Comparison of ENCODE assay signal across 1 mouse cellular context in the genomic region with DNA sequence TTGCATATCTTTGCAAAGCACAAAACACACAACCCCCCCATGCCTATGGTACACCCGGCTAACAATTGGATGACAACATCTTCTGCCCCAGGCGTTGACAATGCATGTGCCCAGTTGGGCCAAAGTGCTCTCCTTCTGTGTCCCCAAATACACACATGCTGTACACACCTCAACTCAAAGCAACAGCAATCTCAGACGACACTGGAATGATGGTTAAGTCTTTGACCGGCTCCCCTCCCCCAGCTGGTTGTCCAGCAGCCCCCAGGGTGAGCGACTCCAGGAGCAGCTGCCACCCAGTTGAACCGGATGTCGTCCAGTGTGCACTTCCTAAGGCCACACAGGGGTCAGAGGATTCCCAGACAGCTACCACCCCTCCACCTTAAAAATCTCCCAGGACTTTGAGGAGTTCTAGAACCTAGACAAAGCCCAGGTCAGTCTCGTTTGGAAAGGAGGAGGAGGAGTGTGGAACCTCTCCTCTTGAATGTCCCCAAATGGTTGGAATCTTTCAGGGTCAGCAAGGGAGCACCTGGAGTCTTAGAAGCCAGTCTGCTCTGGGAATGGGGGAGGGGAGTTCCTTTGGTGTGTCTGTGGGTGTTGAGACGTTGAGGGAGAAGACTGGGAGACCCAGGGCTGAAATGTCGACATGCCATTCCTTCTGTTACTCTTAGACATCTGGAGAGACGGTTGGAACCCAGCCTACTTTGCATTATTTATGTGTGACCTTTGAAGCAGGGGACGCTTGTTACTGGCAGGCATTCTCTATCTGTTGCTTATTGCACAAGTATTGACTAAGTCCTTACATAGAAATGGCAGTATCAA.
TF ChIP-seq lines count a peak whose summit lies in the region.

No protein-coding gene starts in this region.

TF ChIP-seq in MEL, 35 proteins besides CTCF, POLR2A, EP300 and RAD21:
- TF ChIP-seq MYC (IDR thresholded peaks at IDR 0.05; ENCODE audit: low read depth, low read length) (no peak), POLR2AphosphoS2 (IDR thresholded peaks at IDR 0.05; ENCODE audit: low read length) (no peak), BHLHE40 (IDR thresholded peaks at IDR 0.05; ENCODE audit: borderline replicate concordance, low read depth, low read length) (no peak), POLR2AphosphoS5 (IDR thresholded peaks at IDR 0.05; ENCODE audit: borderline replicate concordance, low read depth, low read length) (no peak), CHD1 (IDR thresholded peaks at IDR 0.05; ENCODE audit: low read depth, low read length) (no peak), TAL1 (IDR thresholded peaks at IDR 0.05; ENCODE audit: low read length) (no peak), RCOR1 (IDR thresholded peaks at IDR 0.05; ENCODE audit: low read depth, low read length) (no peak), MAX (IDR thresholded peaks at IDR 0.05; ENCODE audit: low read length) (no peak), ZKSCAN1 (IDR thresholded peaks at IDR 0.05; ENCODE audit: low read depth, low read length) (no peak), UBTF (IDR thresholded peaks at IDR 0.05; ENCODE audit: borderline replicate concordance, insufficient read depth, low read depth, low read length) (no peak), ZMIZ1 (IDR thresholded peaks at IDR 0.05; ENCODE audit: low read depth, low read length) (no peak), ZNF384 (IDR thresholded peaks at IDR 0.05; ENCODE audit: low read depth, low read length) (no peak), MAFK (IDR thresholded peaks at IDR 0.05; ENCODE audit: borderline replicate concordance, low read depth, low read length) (no peak), MYB (IDR thresholded peaks at IDR 0.05; ENCODE audit: low read depth, low read length) (no peak)
